Mouse (Mus musculus): ENCODE data around the gene Rnf157. TPM values are rescaled to one million over a fixed set of nuclear protein-coding genes. Genes with fewer than 3 reads are reported as not detected.
A peak's percentile ranks its signal among the peaks of the same experiment; 100 is the strongest.
"Not testable (repeated sequence)": the region's sequence is repeated elsewhere in the genome, so short reads cannot be mapped to it uniquely, and the experiment has no call there.

The Rnf157 gene
- polyA plus RNA-seq, 1 experiment from 2014 or later: 31.3 TPM

DNA sequence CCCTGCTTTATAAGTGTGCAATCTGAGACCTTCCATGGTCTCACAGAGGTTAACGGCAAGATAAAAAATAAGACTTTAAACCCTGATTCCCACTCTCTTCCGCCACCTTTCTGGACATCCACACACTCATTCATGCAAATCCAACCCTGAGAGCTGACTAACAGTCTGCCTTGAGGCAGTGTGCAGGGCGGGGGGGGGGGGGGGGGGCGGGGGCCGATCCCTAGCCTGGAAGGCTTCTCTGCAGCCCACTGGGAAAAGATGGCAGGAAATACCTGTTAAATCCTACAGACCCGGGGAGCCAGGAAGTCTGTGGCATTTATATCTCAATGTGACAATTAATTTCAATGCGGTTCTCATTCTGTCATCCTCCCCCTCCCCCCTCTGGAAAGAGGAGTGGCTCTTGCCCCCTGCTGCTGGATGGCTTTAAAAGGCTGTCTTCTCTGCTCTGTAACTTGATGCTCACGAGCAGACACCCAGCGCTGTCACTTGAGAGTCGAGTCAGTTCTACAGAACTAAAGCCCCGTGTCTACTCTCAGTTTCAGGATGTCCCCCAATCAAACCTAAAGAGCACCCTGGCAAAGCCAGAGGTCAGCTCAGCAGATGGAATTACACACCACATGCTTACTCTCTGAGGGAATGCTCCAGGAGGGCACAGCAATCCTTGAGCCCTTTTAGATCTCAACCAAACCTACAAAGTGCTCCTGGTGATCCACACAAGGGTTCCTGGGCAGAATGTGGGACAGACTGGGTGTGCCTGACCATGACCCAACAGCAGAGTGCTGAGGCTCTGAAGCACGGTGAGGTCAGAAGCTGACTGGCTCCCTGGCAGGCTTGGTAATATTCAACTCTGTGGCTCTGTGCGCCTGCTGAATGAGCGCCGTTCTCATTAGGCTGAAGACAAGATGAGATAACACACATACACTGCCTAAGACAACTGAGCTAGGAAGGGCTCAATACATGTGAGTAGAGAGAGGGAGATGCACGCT lies 25.5 kb downstream of the Rnf157 start:
- no peak for ATAC-seq
- WGBS: 22% methylated on average over 14 of the region's 16 CpGs

DNA sequence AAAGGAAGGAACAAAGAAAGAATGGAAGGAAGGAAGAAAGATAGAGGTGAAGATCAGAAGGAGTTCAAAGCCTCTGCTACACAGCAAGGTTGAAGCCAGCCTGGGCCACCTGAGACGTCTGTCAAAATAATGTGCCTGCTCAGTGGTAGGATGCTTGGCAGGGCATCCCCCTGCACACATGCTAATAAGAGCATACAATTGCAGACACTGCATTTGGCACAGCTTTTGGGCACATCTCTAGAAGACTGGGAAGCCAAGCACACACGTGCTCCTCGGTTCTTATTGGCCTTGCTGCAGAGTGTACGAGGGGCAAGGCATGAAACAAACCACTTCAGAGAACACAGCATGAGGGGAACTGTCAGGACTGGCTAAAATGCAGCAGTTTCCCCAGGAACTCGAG lies 26.8 kb downstream of the Rnf157 start:
- Histone ChIP-seq H3K9me3 (no peaks in the 10 kb centered on the region), H3K27ac (no peak overlapping the region), H3K4me1 (replicated peaks) (peaks cover 24% of the 10 kb centered on the region), H3K27me3 (no peaks in the 10 kb centered on the region), H3K36me3 (peaks cover 9% of the 10 kb centered on the region; the same call in 1 of the 2 replicates), H3K4me3 (replicated peaks) (no peak overlapping the region), H3K4me2 (replicated peaks) (no peak overlapping the region), H3K9ac (replicated peaks) (no peak overlapping the region)
- 56% methylated on average over 5 of the region's 5 CpGs for WGBS
- ATAC-seq: no peak

More for the DNA sequence above, 25.5 kb downstream of the Rnf157 start:
- no peaks in the 10 kb centered on the region for H3K27me3 ChIP-seq
- peak overlapping the region; percentile 40; the same call in 1 of the 2 replicates for H3K27ac ChIP-seq
- peaks cover 24% of the 10 kb centered on the region for H3K4me1 ChIP-seq (replicated peaks)
- no peaks in the 10 kb centered on the region for H3K9me3 ChIP-seq
- peak overlapping the region; percentile 44; the same call in 1 of the 2 replicates for H3K9ac ChIP-seq (replicated peaks)
- H3K4me3 ChIP-seq (replicated peaks): no peak overlapping the region
- H3K36me3 ChIP-seq: peaks cover 9% of the 10 kb centered on the region; the same call in 1 of the 2 replicates
- H3K4me2 ChIP-seq (replicated peaks): peak overlapping the region; percentile 19

DNA sequence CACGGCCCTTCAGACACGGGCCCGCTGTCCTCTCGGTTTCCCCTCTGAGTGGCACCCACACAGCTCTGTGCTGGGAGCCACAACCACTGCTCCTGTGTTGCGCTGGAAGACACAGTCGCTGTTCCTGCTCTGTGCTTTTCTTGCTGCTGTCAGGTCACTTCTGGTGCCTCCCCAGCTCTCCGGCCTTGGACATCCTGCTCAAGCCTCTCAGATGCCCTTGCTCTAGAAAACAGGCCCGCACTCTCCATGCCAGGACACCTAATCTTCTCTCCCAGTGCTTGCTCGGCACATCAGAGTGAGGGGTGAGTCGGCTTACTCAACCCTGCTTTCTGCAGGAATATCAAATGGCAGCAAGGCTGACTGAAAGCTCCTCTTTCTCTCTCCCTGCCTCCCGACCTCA lies 28.7 kb downstream of the Rnf157 start:
- no peak for ATAC-seq
- 83% methylated on average over 11 of the region's 11 CpGs for WGBS

DNA sequence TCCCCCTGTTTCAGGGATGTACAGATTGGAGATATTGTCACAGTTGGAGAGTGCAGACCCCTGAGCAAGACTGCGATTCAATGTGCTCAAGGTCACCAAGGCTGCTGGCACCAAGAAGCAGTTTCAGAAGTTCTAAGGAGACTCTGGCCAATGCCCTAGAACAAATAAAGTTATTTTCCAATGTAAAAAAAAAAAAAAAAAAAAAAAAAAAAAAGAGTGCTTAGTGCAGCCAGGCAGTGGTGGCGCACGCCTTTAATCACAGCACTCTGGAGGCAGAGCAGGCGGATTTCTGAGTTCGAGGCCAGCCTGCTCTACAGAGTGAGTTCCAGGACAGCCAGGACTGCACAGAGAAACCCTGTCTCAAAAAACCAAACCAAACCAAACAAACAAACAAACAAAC lies 29.8 kb downstream of the Rnf157 start:
- not testable (repeated sequence) for H3K4me3 ChIP-seq (replicated peaks); H3K27ac ChIP-seq; H3K27me3 ChIP-seq; H3K36me3 ChIP-seq; H3K9ac ChIP-seq (replicated peaks); H3K4me2 ChIP-seq (replicated peaks); ATAC-seq; H3K9me3 ChIP-seq
- WGBS: 90% methylated on average over 5 of the region's 5 CpGs
- peaks cover 18% of the 10 kb centered on the region for H3K4me1 ChIP-seq (replicated peaks)

More for the DNA sequence above, 28.7 kb downstream of the Rnf157 start:
- no peaks in the 10 kb centered on the region for H3K27me3 ChIP-seq
- H3K36me3 ChIP-seq: peaks cover 16% of the 10 kb centered on the region; the same call in 1 of the 2 replicates
- no peak overlapping the region for H3K9ac ChIP-seq (replicated peaks)
- no peak overlapping the region for H3K4me2 ChIP-seq (replicated peaks)
- H3K27ac ChIP-seq: no peak overlapping the region
- no peak overlapping the region for H3K4me3 ChIP-seq (replicated peaks)
- peaks cover 24% of the 10 kb centered on the region for H3K4me1 ChIP-seq (replicated peaks)
- H3K9me3 ChIP-seq: no peaks in the 10 kb centered on the region

DNA sequence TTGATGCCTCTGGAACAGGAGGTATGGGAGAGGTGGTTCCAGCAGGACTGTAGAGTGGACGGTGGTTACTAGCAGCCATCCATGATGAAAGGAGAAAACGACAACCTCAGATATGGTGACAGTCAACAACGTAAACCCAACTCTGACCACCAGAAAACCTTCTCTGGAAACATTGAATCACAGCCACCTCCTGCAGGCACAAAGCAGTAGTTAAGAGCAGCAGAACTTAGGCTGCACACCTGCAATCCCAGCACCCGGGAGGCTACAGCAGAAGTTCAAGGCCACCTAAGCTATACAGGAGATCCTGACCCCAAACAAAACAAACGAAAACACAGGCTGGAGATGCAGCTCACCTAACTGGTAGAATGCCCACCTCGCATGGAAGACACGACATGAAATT lies 32.1 kb downstream of the Rnf157 start:
- no peaks in the 10 kb centered on the region for H3K27me3 ChIP-seq
- H3K27ac ChIP-seq: no peak overlapping the region
- no peaks in the 10 kb centered on the region for H3K9me3 ChIP-seq
- no peaks in the 10 kb centered on the region for H3K4me1 ChIP-seq (replicated peaks)
- no peak overlapping the region for H3K4me2 ChIP-seq (replicated peaks)
- H3K4me3 ChIP-seq (replicated peaks): no peak overlapping the region
- WGBS: 95% methylated on average over 7 of the region's 7 CpGs
- H3K36me3 ChIP-seq: peaks cover 10% of the 10 kb centered on the region; the same call in 1 of the 2 replicates
- no peak for ATAC-seq
- no peak overlapping the region for H3K9ac ChIP-seq (replicated peaks)

DNA sequence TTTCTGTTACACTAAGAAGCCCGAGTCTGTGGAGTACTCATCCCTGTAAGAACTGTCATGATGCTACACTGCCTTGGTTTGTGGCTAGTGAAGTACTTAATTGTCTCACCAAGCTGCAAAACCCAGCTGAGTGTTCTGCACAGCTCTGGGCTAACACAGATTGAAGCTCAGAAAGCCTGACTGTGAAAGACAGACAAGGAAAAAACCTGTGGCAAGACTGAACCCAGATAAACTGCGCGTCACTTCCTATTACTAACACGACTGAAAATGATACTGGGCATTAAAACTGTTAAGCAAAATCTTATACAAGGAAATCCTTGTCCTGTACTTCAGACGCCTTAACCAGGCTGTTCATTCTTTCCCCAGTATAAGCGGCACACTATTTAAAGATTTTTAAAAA lies 33.3 kb downstream of the Rnf157 start:
- Histone ChIP-seq H3K4me1 (replicated peaks) (no peaks in the 10 kb centered on the region), H3K9me3 (no peaks in the 10 kb centered on the region), H3K9ac (replicated peaks) (no peak overlapping the region), H3K27me3 (no peaks in the 10 kb centered on the region), H3K4me2 (replicated peaks) (no peak overlapping the region), H3K27ac (no peak overlapping the region), H3K36me3 (peaks cover 7% of the 10 kb centered on the region), H3K4me3 (replicated peaks) (no peak overlapping the region)
- 90% methylated on average over 6 of the region's 6 CpGs for WGBS
- ATAC-seq: no peak

DNA sequence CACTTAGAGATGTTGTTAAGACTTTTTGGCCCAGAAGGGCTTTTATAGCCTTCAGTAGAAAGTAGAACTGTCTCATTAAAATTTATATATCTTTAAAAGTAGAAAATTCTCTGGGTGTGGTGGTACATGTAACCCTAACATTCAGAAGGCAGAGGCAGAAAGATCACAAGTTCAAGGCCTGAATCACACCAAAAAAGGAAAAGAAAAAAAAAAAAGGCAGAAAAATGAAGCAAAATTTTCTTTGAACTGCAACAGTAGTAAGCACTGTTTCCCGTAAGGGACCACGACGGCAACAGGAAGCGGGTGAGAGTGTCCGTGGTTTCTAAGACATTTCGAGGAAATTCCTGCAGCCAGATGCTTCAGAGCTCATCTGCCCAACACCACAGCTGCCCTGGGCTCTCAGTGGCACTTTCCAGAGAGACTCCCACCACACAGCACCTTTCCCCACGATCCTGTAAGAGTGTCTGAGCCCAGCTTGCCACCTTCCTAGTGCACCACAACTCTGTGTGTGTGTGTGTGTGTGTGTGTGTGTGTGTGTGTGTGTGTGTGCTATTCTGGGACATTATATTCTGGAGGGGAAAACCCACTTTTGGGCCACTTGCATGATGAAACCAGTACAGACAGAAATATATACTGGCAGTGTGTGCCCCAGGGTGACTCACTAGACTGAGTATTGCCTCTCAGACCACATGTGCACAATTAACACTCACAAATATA lies 35.7 kb downstream of the Rnf157 start:
- no peaks in the 10 kb centered on the region for H3K27me3 ChIP-seq
- no peak for ATAC-seq
- no peak overlapping the region for H3K4me2 ChIP-seq (replicated peaks)
- 87% methylated on average over 7 of the region's 7 CpGs for WGBS
- H3K27ac ChIP-seq: no peak overlapping the region
- H3K9ac ChIP-seq (replicated peaks): no peak overlapping the region
- H3K36me3 ChIP-seq: peaks cover 7% of the 10 kb centered on the region
- no peak overlapping the region for H3K4me3 ChIP-seq (replicated peaks)
- no peaks in the 10 kb centered on the region for H3K9me3 ChIP-seq
- no peaks in the 10 kb centered on the region for H3K4me1 ChIP-seq (replicated peaks)

DNA sequence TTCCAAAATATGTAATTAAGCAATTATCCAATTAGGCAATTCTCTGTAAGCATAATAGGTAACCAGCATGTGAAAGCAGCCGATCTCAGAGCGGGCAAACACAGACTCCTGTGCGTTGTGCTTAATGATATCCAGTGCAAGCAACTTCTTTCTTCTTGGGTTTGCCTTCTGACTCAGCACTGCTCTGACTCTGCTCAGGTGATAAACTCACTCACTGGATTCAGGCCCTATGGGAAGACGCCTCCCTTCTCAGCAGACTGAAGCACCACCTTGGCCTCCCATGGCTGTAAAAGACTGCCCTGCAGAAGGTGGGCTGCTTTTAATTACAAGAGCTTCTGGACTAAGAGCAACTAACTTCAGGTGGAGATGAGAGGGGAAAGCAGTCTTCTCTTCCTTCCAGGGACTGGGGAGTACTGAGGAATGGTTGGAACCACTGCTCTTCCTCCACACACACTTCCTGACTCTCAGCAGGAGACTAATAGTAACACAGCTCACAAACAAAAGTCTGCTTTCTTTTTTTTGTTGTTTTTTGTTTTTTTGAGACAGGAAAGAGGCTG lies 40.9 kb downstream of the Rnf157 start:
- Histone ChIP-seq H3K9ac (replicated peaks) (no peak overlapping the region), H3K4me2 (replicated peaks) (no peak overlapping the region), H3K4me3 (replicated peaks) (no peak overlapping the region), H3K36me3 (peaks cover 3% of the 10 kb centered on the region), H3K4me1 (replicated peaks) (no peaks in the 10 kb centered on the region), H3K27me3 (no peaks in the 10 kb centered on the region), H3K9me3 (no peaks in the 10 kb centered on the region), H3K27ac (no peak overlapping the region)
- no peak for ATAC-seq
- 87% methylated on average over 4 of the region's 4 CpGs for WGBS

DNA sequence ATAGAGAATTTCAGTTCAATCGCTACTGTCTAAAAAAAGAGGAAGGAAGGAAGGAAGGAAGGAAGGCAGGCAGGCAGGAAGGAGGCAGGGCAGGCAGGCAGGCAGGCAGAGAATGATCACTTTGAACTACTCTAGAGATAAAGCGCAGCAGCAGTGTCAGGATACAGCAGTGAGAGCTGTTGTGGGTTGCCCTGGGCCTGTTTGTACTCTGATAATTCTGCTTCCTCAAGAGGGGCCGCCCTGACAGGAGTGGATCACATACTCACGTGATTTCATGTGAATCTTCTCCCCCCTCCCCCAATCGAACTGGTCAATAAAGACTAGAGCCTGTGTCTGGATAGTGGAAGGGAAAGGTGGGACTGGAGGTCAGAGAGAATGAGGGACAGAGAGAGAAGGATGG lies 43.2 kb downstream of the Rnf157 start:
- Histone ChIP-seq H3K27me3 (no peaks in the 10 kb centered on the region), H3K36me3 (peaks cover 3% of the 10 kb centered on the region), H3K9ac (replicated peaks) (no peak overlapping the region), H3K9me3 (no peaks in the 10 kb centered on the region), H3K4me2 (replicated peaks) (no peak overlapping the region), H3K27ac (no peak overlapping the region), H3K4me3 (replicated peaks) (no peak overlapping the region), H3K4me1 (replicated peaks) (peaks cover 10% of the 10 kb centered on the region; the same call in 1 of the 2 replicates)
- WGBS: 74% methylated on average over 5 of the region's 5 CpGs
- no peak for ATAC-seq

DNA sequence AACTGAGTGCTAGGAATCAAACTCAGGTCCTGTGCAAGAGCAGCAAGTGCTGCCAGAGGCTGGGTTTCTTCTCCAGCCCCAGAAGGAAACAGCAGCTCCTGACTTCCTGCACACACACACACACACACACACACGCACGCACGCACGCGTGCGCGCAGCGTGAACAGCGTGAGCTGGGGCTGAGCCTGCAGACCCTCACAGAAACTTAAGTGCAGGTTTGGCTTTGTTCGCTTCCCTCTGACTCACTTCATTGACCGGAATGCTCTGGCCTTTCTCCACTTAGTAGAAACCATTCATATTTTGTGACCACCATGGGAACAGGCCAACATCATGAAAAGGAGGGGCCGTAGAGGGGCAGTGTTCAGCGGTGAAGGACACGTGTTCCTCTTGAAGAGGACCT lies 43.8 kb downstream of the Rnf157 start:
- ATAC-seq: no peak

DNA sequence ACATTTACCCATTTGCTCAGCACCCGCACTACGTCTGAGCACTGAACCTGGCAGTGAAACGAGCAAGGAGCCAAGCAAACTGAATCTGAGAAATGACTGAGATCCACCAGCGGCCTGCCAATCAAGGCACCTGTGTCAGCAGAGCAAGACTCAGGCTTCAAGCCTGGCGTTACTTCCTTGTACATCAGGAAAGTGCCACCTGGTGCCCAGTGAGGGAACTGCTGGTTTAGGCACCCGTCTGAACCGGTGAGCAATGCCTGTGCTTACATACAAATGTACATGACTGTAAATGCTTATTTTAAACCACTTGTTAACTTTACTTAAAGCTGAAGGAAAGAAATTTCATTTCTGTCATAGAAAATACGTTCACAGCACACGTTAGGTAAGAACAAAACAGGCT lies 44.7 kb downstream of the Rnf157 start:
- ATAC-seq: peak; percentile 79; the same call in 1 of the 2 replicates
- Histone ChIP-seq H3K36me3 (peaks cover 3% of the 10 kb centered on the region), H3K4me3 (replicated peaks) (no peak overlapping the region), H3K4me1 (replicated peaks) (peaks cover 10% of the 10 kb centered on the region; the same call in 1 of the 2 replicates), H3K9me3 (no peaks in the 10 kb centered on the region), H3K27ac (no peak overlapping the region), H3K4me2 (replicated peaks) (no peak overlapping the region), H3K27me3 (no peaks in the 10 kb centered on the region), H3K9ac (replicated peaks) (no peak overlapping the region)
- 15% methylated on average over 9 of the region's 9 CpGs for WGBS

More for the DNA sequence above, 43.8 kb downstream of the Rnf157 start:
- WGBS: 91% methylated on average over 14 of the region's 14 CpGs
- Histone ChIP-seq H3K4me3 (replicated peaks) (no peak overlapping the region), H3K4me1 (replicated peaks) (peaks cover 10% of the 10 kb centered on the region; the same call in 1 of the 2 replicates), H3K36me3 (peaks cover 3% of the 10 kb centered on the region), H3K4me2 (replicated peaks) (no peak overlapping the region), H3K9me3 (no peaks in the 10 kb centered on the region), H3K27me3 (no peaks in the 10 kb centered on the region), H3K9ac (replicated peaks) (no peak overlapping the region), H3K27ac (no peak overlapping the region)

DNA sequence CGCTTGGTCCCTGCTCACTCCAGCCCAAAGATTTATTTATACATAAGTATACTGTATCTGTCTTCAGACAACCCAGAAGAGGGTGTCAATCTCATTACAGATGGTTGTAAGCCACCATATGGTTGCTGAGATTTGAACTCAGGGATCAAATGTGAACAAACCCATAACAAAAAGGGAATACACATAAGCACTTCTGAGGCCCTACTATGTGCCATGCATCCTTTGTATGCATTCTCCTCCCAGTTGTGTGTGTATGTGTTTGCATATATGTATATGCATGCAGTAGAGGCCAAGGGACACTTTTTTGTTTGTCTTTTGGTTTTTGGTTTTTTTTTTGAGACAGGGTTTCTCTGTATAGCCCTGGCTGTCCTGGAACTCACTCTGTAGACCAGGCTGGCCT lies 46.2 kb downstream of the Rnf157 start:
- WGBS: 94% methylated on average over 1 of the region's 1 CpGs
- Histone ChIP-seq H3K4me3 (replicated peaks) (no peak overlapping the region), H3K9ac (replicated peaks) (no peak overlapping the region), H3K9me3 (no peaks in the 10 kb centered on the region), H3K27ac (no peak overlapping the region), H3K36me3 (peaks cover 9% of the 10 kb centered on the region), H3K4me2 (replicated peaks) (no peak overlapping the region), H3K4me1 (replicated peaks) (peaks cover 10% of the 10 kb centered on the region; the same call in 1 of the 2 replicates), H3K27me3 (no peaks in the 10 kb centered on the region)
- no peak for ATAC-seq
